Mouse (Mus musculus): ENCODE measurements around the gene Hist1h2ak. TPM values are rescaled to one million over a fixed set of nuclear protein-coding genes. Genes with fewer than 3 reads are reported as not detected.
"Not testable (repeated sequence)": the region's sequence is repeated elsewhere in the genome, so short reads cannot be mapped to it uniquely, and the experiment has no call there.

Hist1h2ak gene
- 26.8 and 28.1 TPM in 2 replicates for polyA plus RNA-seq (2012; rRNA removed)
- polyA plus RNA-seq (2014; fragmentation: Nextera tagmentation; extraction: Ambion mirVana), result 11.0 and 17.9 TPM in 2 replicates

DNA sequence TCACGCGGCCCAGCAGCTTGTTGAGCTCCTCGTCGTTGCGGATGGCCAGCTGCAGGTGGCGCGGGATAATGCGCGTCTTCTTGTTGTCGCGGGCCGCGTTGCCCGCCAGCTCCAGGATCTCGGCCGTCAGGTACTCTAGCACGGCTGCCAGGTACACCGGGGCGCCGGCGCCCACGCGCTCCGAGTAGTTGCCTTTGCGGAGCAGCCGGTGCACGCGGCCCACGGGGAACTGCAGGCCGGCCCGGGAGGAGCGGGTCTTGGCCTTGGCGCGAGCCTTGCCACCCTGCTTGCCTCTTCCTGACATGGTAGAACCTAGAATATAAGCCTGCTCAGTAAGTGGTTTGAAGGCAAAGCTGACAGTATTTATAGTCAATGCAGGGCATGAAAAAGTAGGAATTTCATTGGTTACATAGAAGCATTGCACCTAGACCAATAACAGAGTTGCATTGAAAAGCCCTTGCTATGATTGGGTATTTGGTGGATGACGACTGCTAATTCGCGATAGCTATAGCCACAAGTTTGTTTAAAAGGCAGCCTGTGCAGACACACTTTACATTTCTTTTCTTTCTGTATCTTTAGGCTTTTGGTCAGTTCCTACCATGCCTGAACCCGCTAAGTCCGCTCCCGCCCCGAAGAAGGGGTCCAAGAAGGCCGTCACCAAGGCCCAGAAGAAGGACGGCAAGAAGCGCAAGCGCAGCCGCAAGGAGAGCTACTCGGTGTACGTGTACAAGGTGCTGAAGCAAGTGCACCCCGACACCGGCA, at the start of gene Hist1h2ak, which contains the start of gene Hist1h2bn:
TSS of gene Hist1h2ak (minus strand) at position 304 of the 762 bp plus-strand sequence.
TSS of gene Hist1h2bn (plus strand) at position 600 of the 762 bp plus-strand sequence.
- Histone ChIP-seq H3K4me3 (replicated peaks; ENCODE audit: low read length) (peak within 1 kb of the TSS; percentile 43), H3K9ac (ENCODE audit: low read depth, low read length, severe bottlenecking) (peak within 1 kb of the TSS; percentile 61), H3K4me2 (replicated peaks; ENCODE audit: low read depth, low read length, severe bottlenecking) (peak within 1 kb of the TSS; percentile 63), H3K4me1 (ENCODE audit: control insufficient read depth, insufficient read depth, low read length) (peaks cover 20% of the 10 kb centered on the region), H3K27ac (replicated peaks; ENCODE audit: low read depth, low read length) (peak within 1 kb of the TSS; percentile 89)
- not testable (repeated sequence) for H3K27me3 ChIP-seq (ENCODE audit: control insufficient read depth, insufficient read depth, low read length); H3K36me3 ChIP-seq (ENCODE audit: control insufficient read depth, insufficient read depth, low read length); H3K9me3 ChIP-seq (ENCODE audit: control insufficient read depth, low read length)
- DNase-seq (ENCODE audit: low spot score) (peak; percentile 98), ATAC-seq (ENCODE audit: low FRiP score, low read depth) (peak; percentile 91)
- WGBS, result 1% methylated on average over 19 of the region's 50 CpGs
- peak; percentile 66; the same call in 1 of the 2 replicates for TF ChIP-seq POLR2A (IDR thresholded peaks at IDR 0.05; ENCODE audit: borderline replicate concordance, extremely low read depth, insufficient read depth, insufficient read length)

DNA sequence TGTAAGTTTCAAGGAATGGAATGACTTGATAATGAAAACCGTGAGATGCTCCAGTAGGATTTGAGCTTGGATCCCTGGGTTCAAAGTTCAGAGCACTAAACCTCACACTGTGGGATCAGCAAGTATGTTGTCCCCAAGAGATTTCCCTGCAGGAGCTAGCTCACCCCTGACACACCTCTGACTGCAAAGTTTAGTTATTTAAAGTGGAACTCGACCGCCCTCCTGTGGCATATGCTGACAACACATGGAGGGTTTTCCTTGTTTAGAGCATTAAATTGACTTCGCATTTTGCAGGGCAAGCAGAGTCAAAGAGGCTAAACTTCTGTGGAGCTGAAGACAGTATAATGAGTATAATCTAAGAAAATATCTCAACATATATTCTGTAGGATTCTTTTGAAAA, 49.4 kb upstream of the Hist1h2ak start:
- no CpG with 5 or more reads among the region's 4 CpGs for WGBS
- H3K4me1 ChIP-seq (ENCODE audit: control insufficient read depth, insufficient read depth, low read length); H3K4me3 ChIP-seq (replicated peaks; ENCODE audit: low read length); H3K27ac ChIP-seq (replicated peaks; ENCODE audit: low read depth, low read length); H3K9me3 ChIP-seq (ENCODE audit: control insufficient read depth, low read length); H3K36me3 ChIP-seq (ENCODE audit: control insufficient read depth, insufficient read depth, low read length); H3K27me3 ChIP-seq (ENCODE audit: control insufficient read depth, insufficient read depth, low read length); H3K4me2 ChIP-seq (replicated peaks; ENCODE audit: low read depth, low read length, severe bottlenecking); DNase-seq (ENCODE audit: low spot score); H3K9ac ChIP-seq (ENCODE audit: low read depth, low read length, severe bottlenecking): not testable (repeated sequence)
- peak; percentile 79 for ATAC-seq (ENCODE audit: low FRiP score, low read depth)

DNA sequence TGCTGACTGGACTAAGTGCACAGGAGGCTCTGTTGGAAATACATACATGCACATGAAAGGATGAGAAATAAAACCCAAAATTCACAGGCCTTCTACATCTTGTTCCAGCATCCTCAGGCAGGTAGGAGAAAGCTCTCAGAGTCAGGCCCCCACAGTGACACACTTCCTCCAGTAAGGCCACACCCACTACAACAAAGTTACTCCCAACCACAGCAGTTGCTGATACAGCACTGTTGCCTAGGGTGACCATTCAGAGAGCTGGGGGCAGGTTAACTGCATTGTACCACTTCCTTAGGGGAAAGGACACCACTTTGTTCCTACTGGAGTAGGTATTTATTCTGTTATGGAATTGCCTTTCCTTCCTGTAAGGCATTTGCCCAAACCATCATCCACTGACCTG, 43.5 kb upstream of the Hist1h2ak start:
- H3K4me3 ChIP-seq (replicated peaks; ENCODE audit: low read length); DNase-seq (ENCODE audit: low spot score); H3K27ac ChIP-seq (replicated peaks; ENCODE audit: low read depth, low read length); H3K4me2 ChIP-seq (replicated peaks; ENCODE audit: low read depth, low read length, severe bottlenecking); ATAC-seq (ENCODE audit: low FRiP score, low read depth); H3K27me3 ChIP-seq (ENCODE audit: control insufficient read depth, insufficient read depth, low read length); H3K36me3 ChIP-seq (ENCODE audit: control insufficient read depth, insufficient read depth, low read length); H3K9ac ChIP-seq (ENCODE audit: low read depth, low read length, severe bottlenecking); H3K9me3 ChIP-seq (ENCODE audit: control insufficient read depth, low read length); H3K4me1 ChIP-seq (ENCODE audit: control insufficient read depth, insufficient read depth, low read length): not testable (repeated sequence)

DNA sequence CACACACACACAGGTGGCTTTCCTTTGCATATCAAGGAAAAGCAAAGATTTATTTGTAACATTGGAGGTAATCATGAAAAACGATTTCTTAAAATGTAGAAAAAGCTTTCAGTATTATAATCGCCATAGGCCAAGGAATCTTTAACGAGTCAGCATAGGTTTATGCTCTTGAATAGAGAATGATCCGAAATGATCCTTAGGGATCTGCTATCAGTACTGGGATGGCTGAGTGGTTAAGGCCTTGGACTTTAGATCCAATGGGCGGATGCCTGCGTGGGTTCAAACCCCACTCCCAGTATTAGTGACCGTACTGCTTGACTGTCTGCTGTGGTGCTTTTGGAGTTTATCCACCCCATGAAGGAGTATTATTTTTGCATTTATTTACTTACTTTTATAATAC, 42.0 kb upstream of the Hist1h2ak start:
- no peaks in the 10 kb centered on the region for H3K36me3 ChIP-seq (ENCODE audit: control insufficient read depth, insufficient read depth, low read length)
- WGBS, result 87% methylated on average over 7 of the region's 7 CpGs
- no peak for TF ChIP-seq POLR2A (IDR thresholded peaks at IDR 0.05; ENCODE audit: borderline replicate concordance, extremely low read depth, insufficient read depth, insufficient read length)

DNA sequence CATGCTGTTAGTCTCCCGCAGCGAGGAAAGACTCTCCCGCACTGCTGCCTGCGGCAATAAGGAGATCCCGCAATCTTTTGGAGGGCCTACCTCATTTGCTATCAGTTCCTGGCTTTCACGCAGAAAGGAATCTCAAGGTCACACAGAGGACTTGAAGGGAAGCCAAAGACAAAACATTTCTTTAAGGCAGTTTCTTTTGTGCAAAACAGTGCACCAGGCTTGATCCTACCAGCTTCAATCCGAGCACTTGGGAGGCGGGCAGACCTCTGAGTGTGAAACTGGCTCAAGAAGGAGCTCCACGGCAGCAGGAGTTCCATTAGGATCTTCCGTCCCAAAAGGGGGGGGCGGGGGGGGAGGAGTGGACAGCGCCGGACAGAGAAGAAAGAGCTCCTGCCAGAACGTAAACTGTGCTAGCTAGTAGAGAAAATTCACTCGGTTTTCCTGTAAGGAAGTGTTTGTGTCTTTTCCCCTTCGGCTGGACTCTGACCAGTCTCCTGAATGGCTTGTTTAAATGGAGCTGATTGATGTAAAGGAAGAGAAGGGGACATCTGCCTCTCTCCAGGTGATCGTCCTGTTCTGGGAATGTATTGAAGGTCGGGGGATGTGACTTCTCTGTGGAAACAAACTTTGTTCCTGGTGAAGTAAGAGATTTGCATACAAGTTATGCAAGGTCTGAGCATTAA, 37.1 kb upstream of the Hist1h2ak start:
- H3K27ac ChIP-seq (replicated peaks; ENCODE audit: low read depth, low read length), result no peak overlapping the region; the same call in 1 of the 2 replicates
- DNase-seq (ENCODE audit: low spot score), result no peak
- no peaks in the 10 kb centered on the region for H3K27me3 ChIP-seq (ENCODE audit: control insufficient read depth, insufficient read depth, low read length)
- WGBS, result 13% methylated on average over 17 of the region's 18 CpGs
- H3K9ac ChIP-seq (ENCODE audit: low read depth, low read length, severe bottlenecking), result peak overlapping the region; percentile 31; the same call in 1 of the 2 replicates
- H3K4me3 ChIP-seq (replicated peaks; ENCODE audit: low read length), result 0 out of 2 replicates have a peak overlapping the region, but pooled peaks have one; percentile 0
- H3K9me3 ChIP-seq (ENCODE audit: control insufficient read depth, low read length), result no peaks in the 10 kb centered on the region
- ATAC-seq (ENCODE audit: low FRiP score, low read depth), result no peak
- H3K4me2 ChIP-seq (replicated peaks; ENCODE audit: low read depth, low read length, severe bottlenecking), result peak overlapping the region; percentile 27
- no peaks in the 10 kb centered on the region for H3K36me3 ChIP-seq (ENCODE audit: control insufficient read depth, insufficient read depth, low read length)
- TF ChIP-seq POLR2A (IDR thresholded peaks at IDR 0.05; ENCODE audit: borderline replicate concordance, extremely low read depth, insufficient read depth, insufficient read length), result no peak
- H3K4me1 ChIP-seq (ENCODE audit: control insufficient read depth, insufficient read depth, low read length), result peaks cover 17% of the 10 kb centered on the region

More for the DNA sequence above, 42.0 kb upstream of the Hist1h2ak start:
- Histone ChIP-seq H3K4me1 (ENCODE audit: control insufficient read depth, insufficient read depth, low read length) (0 out of 2 replicates have a peak, but pooled peaks cover 4% of the 10 kb centered on the region), H3K9ac (ENCODE audit: low read depth, low read length, severe bottlenecking) (no peak overlapping the region), H3K27me3 (ENCODE audit: control insufficient read depth, insufficient read depth, low read length) (no peaks in the 10 kb centered on the region), H3K4me3 (replicated peaks; ENCODE audit: low read length) (no peak overlapping the region), H3K27ac (replicated peaks; ENCODE audit: low read depth, low read length) (no peak overlapping the region), H3K9me3 (ENCODE audit: control insufficient read depth, low read length) (no peaks in the 10 kb centered on the region), H3K4me2 (replicated peaks; ENCODE audit: low read depth, low read length, severe bottlenecking) (no peak overlapping the region)
- no peak for ATAC-seq (ENCODE audit: low FRiP score, low read depth)
- DNase-seq (ENCODE audit: low spot score), result no peak
